Mouse (Mus musculus) forebrain, embryonic 14.5 days (tissue): ENCODE results near the gene Mrps7. TPM values are rescaled to one million over a fixed set of nuclear protein-coding genes. Genes with fewer than 3 reads are reported as not detected.

Source experiments
- ATAC-seq: fragments of 200-750 bp; cut with Nextera tagmentation; 2 replicates; pipeline ENCODE4 v1.8.0; 2017; ENCODE audit warnings: mild to moderate bottlenecking, moderate library complexity
- DNase-seq: peaks from one replicate; pipeline ENCODE4 v3.0.0-alpha.2; 2015; ENCODE audit warnings: low spot score
- H3K27ac ChIP-seq: fragments of 300-500 bp; sonication (generic); 2 replicates; pipeline ENCODE4 v1.5.1; 2014; ENCODE audit warnings: low read depth, mild to moderate bottlenecking, control low read depth, low read length, moderate library complexity
- H3K27me3 ChIP-seq: fragments of 300-500 bp; sonication (generic); replicated peaks from 2 replicates; pipeline ENCODE4 v1.6.1; 2014; ENCODE audit warnings: low read length, control low read depth, mixed read lengths; ENCODE audit not compliant: control insufficient read depth, insufficient read depth
- H3K36me3 ChIP-seq: fragments of 300-500 bp; sonication (generic); 2 replicates; pipeline ENCODE4 v1.6.1; 2014; ENCODE audit warnings: low read length, control low read depth; ENCODE audit not compliant: control insufficient read depth, insufficient read depth
- H3K4me1 ChIP-seq: fragments of 300-500 bp; sonication (generic); 2 replicates; pipeline ENCODE4 v1.6.1; 2014; ENCODE audit warnings: antibody characterized with exemption, low read length, control low read depth; ENCODE audit not compliant: control insufficient read depth, insufficient read depth
- H3K4me2 ChIP-seq: fragments of 300-500 bp; sonication (generic); 2 replicates; pipeline ENCODE4 v1.6.1; 2014; ENCODE audit warnings: mild to moderate bottlenecking, control low read depth, low read length
- H3K4me3 ChIP-seq: fragments of 300-500 bp; sonication (generic); 2 replicates; pipeline ENCODE4 v1.5.1; 2014; ENCODE audit warnings: low read depth, low read length, control low read depth
- H3K9ac ChIP-seq: fragments of 300-500 bp; sonication (generic); 2 replicates; pipeline ENCODE4 v1.6.1; 2014; ENCODE audit warnings: mild to moderate bottlenecking, low read length, control low read depth, moderate library complexity
- H3K9me3 ChIP-seq: fragments of 300-500 bp; sonication (generic); replicated peaks from 2 replicates; pipeline ENCODE4 v1.6.1; 2016; ENCODE audit warnings: low read length, control low read depth, mixed read lengths; ENCODE audit not compliant: control insufficient read depth
- WGBS: fragments of 180-500 bp; shearing (Covaris S2); extraction: QIAGEN DNeasy Blood & Tissue Kit; methylation state at CpG from one replicate; pipeline ENCODE4 v1.1.7; 2014; 5-methylcytosine and 5-hydroxymethylcytosine counted together
- polyA plus RNA-seq: library from polyadenylated mRNA; unstranded; fragments of >200 nt; fragmentation: Nextera tagmentation; extraction: Ambion mirVana; gene quantifications from 2 replicates; pipeline ENCODE4 v1.2.1, GENCODE M21; 2014

The Mrps7 gene
- polyA plus RNA-seq, 1 experiment from 2014 or later = 72.1 TPM

DNA sequence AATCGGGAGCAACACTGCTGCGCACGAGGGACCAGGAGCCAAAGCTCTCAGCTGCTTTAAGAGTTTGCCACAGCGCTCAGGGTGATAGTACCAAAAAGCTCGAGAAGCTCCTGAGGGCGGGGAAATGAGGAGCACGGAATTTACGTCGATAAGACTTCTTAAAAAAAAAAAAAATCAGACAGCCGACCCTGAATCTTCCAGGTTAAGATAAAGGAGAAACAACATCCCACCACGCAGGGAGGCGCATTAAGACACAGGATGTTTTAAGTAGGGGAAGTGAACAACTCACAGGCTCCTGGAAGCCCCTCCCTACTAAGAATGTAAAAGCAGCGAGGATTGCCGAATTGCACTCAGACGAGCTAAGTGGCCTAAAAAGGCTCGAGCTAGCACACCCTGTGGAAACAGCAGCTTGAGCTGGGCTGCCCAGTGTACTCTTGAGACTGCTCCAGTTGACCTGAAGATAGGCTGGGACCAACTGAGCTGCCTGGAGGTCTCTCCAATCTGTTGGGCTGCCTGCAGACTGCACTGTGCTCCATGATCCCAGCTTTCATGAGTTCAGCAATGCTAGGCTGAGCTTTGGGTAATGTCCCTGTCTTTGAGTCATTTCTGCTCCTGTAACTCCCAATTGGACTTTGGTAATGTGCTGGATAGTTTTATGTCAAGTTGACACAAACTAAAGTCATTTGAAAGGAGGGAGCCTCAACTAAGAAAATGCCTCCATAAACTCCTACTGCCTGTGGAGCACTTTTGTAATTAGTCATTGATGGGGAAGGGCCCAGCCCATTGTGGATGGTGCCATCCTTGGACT lies 9.6 kb downstream of the Mrps7 start:
- Histone ChIP-seq H3K9me3 (no peaks in the 10 kb centered on the region), H3K4me3 (peak overlapping the region; percentile 59), H3K4me2 (peak overlapping the region; percentile 85), H3K27me3 (no peaks in the 10 kb centered on the region), H3K4me1 (0 out of 2 replicates have a peak, but pooled peaks cover 2% of the 10 kb centered on the region), H3K9ac (peak overlapping the region; percentile 70), H3K36me3 (peaks cover 35% of the 10 kb centered on the region), H3K27ac (no peak overlapping the region)
- ATAC-seq (no peak), DNase-seq (peak; percentile 13)
- under 1% methylated on average over 16 of the region's 16 CpGs for WGBS

DNA sequence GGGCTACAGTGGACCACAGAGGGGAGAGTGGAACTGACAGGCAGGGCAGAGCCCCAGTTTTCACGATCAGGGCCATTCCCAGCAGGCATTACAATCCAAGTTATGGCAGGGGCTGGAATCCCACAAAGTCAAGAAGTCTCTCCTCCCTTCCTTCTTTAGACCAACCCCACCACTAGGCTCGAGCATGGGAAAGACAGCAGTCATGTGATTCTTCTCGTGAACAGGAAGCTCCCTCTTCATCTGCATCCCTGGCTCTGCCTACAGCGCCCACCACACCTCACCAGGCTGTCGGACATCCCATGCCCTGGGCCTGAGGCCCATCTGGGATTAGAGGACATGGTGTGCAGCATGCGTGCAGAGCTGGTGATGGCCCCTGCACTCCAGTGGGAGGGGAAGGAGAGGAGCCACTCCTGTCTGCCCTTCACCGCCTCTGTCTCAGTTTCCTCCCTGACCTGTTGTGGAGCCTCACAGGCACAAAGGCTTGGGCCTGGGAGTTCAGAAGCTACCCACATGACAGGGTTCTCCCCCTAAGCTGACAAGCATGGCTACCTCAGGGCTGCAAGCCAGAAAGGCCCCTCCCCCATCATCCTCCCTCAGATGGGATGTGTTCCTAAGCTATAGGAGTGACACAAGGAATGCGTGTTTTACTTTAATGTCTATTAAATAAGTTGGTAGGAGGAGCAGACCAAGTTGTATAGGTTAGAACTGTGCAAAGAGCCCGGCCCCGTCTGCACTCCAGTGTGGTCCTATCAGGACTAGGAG lies 10.8 kb downstream of the Mrps7 start:
- DNase-seq (no peak), ATAC-seq (no peak)
- no peaks in the 10 kb centered on the region for H3K27me3 ChIP-seq
- H3K27ac ChIP-seq = no peak overlapping the region
- no peaks in the 10 kb centered on the region for H3K9me3 ChIP-seq
- H3K4me3 ChIP-seq = no peak overlapping the region
- H3K9ac ChIP-seq = no peak overlapping the region
- no peak overlapping the region for H3K4me2 ChIP-seq
- 0 out of 2 replicates have a peak, but pooled peaks cover 2% of the 10 kb centered on the region for H3K4me1 ChIP-seq
- peaks cover 28% of the 10 kb centered on the region for H3K36me3 ChIP-seq
- 84% methylated on average over 10 of the region's 10 CpGs for WGBS

DNA sequence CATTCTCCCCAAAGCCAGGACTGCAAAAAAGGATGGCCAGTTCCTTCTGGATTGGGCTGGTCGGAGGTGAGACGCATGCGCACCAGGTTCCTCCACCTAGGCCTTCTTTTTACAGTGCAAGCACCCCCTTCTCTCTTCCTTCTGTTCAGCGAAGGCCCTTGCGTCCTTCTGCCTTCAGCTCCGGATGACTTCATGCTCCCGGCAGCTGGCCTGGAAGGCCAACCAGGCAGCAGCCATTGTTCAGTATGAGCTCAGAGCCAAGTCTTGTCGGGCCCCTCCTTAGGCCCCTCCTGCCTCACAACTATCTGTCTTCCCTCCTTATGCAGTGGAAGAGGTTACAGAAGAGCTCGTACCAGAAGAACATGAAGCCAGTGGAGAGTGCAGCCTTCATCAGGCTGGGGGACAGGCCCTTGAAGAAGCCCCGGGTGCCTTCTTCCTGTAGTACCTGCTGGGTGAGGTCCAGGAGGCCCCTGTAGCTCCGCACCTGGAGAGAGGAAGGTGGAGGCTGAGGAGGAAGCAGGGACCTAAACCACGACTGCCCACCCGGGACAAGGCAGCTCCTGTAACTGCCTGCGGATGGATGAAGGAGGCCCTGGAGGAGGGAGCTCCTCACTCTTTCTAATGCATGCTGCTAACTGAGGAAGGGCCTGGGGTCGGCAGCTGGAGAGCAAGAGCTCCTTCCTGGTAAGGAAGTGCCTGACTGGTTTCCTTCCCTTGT lies 11.5 kb downstream of the Mrps7 start:
- Histone ChIP-seq H3K9ac (no peak overlapping the region), H3K4me2 (no peak overlapping the region), H3K4me3 (no peak overlapping the region), H3K27ac (no peak overlapping the region), H3K4me1 (0 out of 2 replicates have a peak, but pooled peaks cover 2% of the 10 kb centered on the region), H3K36me3 (peaks cover 32% of the 10 kb centered on the region), H3K27me3 (no peaks in the 10 kb centered on the region), H3K9me3 (no peaks in the 10 kb centered on the region)
- 86% methylated on average over 15 of the region's 15 CpGs for WGBS
- no peak for ATAC-seq
- DNase-seq = no peak

DNA sequence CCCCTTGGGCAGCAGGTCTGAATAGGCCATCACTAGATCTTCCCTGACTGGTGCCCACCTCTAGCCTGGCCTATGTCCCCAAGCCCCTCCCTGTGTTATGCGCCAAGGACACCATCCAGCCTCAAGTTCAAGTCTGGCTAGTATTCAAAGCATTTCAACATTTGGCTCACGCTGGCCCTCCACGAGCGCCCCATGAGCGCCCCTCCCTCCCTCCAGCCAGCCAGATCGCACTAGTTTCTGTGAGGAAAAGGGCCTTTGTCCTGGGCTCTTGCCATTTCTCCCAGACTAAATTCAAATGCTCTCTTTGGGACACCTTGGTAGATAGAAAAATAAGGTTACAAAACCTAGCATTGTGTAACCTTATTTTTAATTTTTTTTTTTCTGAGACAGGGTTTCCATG lies 12.2 kb downstream of the Mrps7 start:
- no peaks in the 10 kb centered on the region for H3K27me3 ChIP-seq
- no peak overlapping the region for H3K27ac ChIP-seq
- 0 out of 2 replicates have a peak, but pooled peaks cover 2% of the 10 kb centered on the region for H3K4me1 ChIP-seq
- H3K4me3 ChIP-seq = no peak overlapping the region
- DNase-seq (no peak), ATAC-seq (no peak)
- H3K36me3 ChIP-seq = peaks cover 38% of the 10 kb centered on the region
- no peak overlapping the region for H3K9ac ChIP-seq
- no peak overlapping the region for H3K4me2 ChIP-seq
- WGBS = 85% methylated on average over 6 of the region's 6 CpGs
- H3K9me3 ChIP-seq = no peaks in the 10 kb centered on the region

DNA sequence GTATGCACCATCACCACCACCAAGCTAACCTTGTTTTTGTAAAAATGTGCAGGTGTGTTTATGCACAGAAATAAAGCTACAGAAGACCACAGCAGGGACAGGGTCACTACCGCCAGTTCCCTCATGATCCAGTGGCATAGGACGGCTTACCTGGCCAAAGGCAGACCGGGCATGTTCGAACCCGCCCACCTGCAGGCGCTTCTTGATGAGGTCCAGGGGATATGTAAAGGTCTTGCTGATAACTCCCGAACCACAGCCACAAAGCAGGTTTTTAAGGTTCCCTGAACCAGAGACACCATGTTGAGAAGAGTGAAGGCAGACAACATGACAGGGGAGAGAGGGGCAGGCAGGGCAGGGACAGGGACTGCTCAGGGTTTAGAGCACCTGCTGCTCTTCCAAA lies 12.6 kb downstream of the Mrps7 start:
- Histone ChIP-seq H3K36me3 (peaks cover 43% of the 10 kb centered on the region), H3K4me2 (no peak overlapping the region), H3K4me1 (0 out of 2 replicates have a peak, but pooled peaks cover 2% of the 10 kb centered on the region), H3K4me3 (no peak overlapping the region), H3K27ac (no peak overlapping the region), H3K9ac (no peak overlapping the region), H3K9me3 (no peaks in the 10 kb centered on the region), H3K27me3 (no peaks in the 10 kb centered on the region)
- 91% methylated on average over 7 of the region's 7 CpGs for WGBS
- no peak for ATAC-seq
- no peak for DNase-seq

DNA sequence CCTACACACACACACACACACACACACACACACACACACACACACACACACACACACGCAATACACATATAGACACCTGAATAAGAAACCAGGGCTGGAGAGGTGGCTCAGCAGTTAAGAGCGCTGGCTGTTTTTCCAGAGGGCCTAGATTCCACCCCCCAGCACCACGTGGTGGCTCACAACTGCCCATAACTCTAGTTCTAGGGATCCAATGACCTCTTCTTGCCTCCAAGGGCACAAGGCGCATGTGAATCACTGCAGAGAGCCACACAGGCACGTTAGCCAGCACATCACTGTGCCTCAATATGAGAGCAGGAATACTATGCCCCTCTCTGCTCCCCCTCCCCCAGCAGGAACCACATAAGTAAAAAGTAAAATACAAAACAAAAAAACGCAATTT lies 13.2 kb downstream of the Mrps7 start:
- Histone ChIP-seq H3K9ac (no peak overlapping the region), H3K9me3 (no peaks in the 10 kb centered on the region), H3K36me3 (peaks cover 45% of the 10 kb centered on the region), H3K27me3 (no peaks in the 10 kb centered on the region), H3K4me3 (no peak overlapping the region), H3K27ac (no peak overlapping the region), H3K4me2 (no peak overlapping the region), H3K4me1 (0 out of 2 replicates have a peak, but pooled peaks cover 2% of the 10 kb centered on the region)
- ATAC-seq = no peak
- DNase-seq = no peak
- WGBS = 84% methylated on average over 5 of the region's 6 CpGs

DNA sequence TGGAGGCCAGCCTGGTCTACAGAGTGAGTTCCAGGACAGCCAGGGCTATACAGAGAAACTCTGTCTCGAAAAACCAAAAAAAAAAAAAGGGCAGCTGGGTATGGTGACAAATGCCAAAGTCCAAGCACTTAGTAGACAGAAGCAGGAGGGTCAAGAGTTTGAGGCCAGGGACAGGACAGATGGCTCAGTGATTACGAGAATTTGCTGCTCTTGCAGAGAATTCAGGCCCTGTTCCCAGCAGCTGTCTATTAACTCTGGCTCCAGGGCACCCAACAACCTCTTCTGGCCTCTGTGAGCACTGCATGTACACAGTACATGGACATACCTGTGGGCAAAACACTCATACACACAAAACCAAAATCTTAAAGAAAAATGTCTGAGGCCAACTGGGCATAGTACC lies 14.3 kb downstream of the Mrps7 start:
- ATAC-seq = no peak
- Histone ChIP-seq H3K27me3 (no peaks in the 10 kb centered on the region), H3K9me3 (no peaks in the 10 kb centered on the region), H3K4me2 (no peak overlapping the region), H3K4me1 (0 out of 2 replicates have a peak, but pooled peaks cover 2% of the 10 kb centered on the region), H3K4me3 (no peak overlapping the region), H3K27ac (no peak overlapping the region), H3K36me3 (peaks cover 56% of the 10 kb centered on the region), H3K9ac (no peak overlapping the region)
- DNase-seq = no peak
- 92% methylated on average over 2 of the region's 2 CpGs for WGBS

DNA sequence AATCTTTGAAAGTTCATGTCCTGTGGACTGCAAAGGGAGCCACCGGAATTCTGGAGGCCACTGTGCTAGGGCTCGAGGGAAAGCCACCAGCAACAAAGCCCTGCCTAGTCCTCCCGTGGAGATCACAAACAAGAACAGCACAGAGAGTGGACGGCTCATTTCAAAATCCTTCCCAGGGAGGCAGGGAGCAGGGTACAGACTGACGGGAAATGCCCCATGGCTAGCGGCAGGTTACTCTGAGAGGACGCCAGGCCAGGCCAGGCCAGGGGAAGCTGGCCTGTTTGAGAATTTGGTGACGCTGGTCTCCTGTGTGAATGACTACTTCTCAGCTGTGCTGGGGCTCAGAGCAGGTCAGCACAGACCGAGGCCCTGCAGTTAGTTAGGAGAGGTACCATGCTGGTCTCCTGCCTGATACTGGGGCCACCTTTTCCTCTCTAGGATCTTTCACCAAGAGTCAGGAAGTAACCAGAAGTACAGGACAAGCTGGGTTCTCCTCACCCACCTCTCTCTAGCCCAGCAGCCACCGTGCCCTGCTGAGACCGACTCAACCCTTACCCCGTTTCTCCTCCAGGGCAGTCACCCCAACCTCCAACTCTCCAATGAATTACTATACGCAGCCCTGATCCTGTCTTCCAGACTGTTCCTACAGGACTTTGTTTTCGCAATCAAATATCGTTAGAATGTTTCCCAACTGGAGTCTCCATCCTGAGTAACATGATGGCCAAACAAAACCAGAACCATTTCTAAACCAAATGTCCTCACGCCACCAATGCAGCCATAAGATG lies 15.2 kb downstream of the Mrps7 start:
- no peak overlapping the region for H3K4me2 ChIP-seq
- WGBS = 87% methylated on average over 16 of the region's 16 CpGs
- no peak for DNase-seq

More for the DNA sequence above, 15.2 kb downstream of the Mrps7 start:
- Histone ChIP-seq H3K36me3 (peaks cover 62% of the 10 kb centered on the region), H3K9me3 (no peaks in the 10 kb centered on the region), H3K4me3 (no peak overlapping the region), H3K4me1 (no peaks in the 10 kb centered on the region), H3K9ac (no peak overlapping the region), H3K27ac (no peak overlapping the region), H3K27me3 (no peaks in the 10 kb centered on the region)
- ATAC-seq = no peak
